Mouse (Mus musculus) lung, embryonic 14.5 days (tissue): Measurements from ENCODE around the gene Dcst2. TPM values are rescaled to one million over a fixed set of nuclear protein-coding genes. Genes with fewer than 3 reads are reported as not detected.

Source experiments
- ATAC-seq: fragments of 200-750 bp; cut with Nextera tagmentation; 2 replicates; pipeline ENCODE4 v1.8.0; 2017; ENCODE audit warnings: mild to moderate bottlenecking, moderate TSS enrichment, moderate library complexity; ENCODE audit not compliant: insufficient read depth
- DNase-seq: peaks from one replicate; pipeline ENCODE4 v3.0.0-alpha.2; 2015
- H3K27ac ChIP-seq: fragments of 300-500 bp; sonication (generic); 2 replicates; pipeline ENCODE4 v1.5.1; 2014; ENCODE audit warnings: low read depth, mild to moderate bottlenecking, moderate library complexity
- H3K27me3 ChIP-seq: fragments of 300-500 bp; sonication (generic); 2 replicates; pipeline ENCODE4 v1.6.1; 2014; ENCODE audit warnings: low read length, control low read depth; ENCODE audit not compliant: insufficient read depth
- H3K36me3 ChIP-seq: fragments of 300-500 bp; sonication (generic); 2 replicates; pipeline ENCODE4 v1.6.1; 2014; ENCODE audit warnings: control low read depth; ENCODE audit not compliant: insufficient read depth
- H3K4me1 ChIP-seq: fragments of 300-500 bp; sonication (generic); 2 replicates; pipeline ENCODE4 v1.6.1; 2014; ENCODE audit warnings: antibody characterized with exemption, control low read depth; ENCODE audit not compliant: insufficient read depth
- H3K4me2 ChIP-seq: fragments of 300-500 bp; sonication (generic); 2 replicates; pipeline ENCODE4 v1.6.1; 2014; ENCODE audit warnings: mild to moderate bottlenecking
- H3K4me3 ChIP-seq: fragments of 300-500 bp; sonication (generic); 2 replicates; pipeline ENCODE4 v1.5.1; 2014; ENCODE audit warnings: low read depth, low read length
- H3K9ac ChIP-seq: fragments of 300-500 bp; sonication (generic); 2 replicates; pipeline ENCODE4 v1.6.1; 2014
- H3K9me3 ChIP-seq: fragments of 300-500 bp; sonication (generic); 2 replicates; pipeline ENCODE4 v1.6.1; 2016; ENCODE audit warnings: low read depth, low read length, control low read depth
- CTCF ChIP-seq: IDR thresholded peaks from 2 replicates; pipeline ENCODE4 v1.5.1; 2016; ENCODE audit warnings: antibody characterized with exemption, low read depth
- WGBS: fragments of 180-500 bp; shearing (Covaris S2); extraction: QIAGEN DNeasy Blood & Tissue Kit; methylation state at CpG from one replicate; pipeline ENCODE4 v1.1.7; 2014; 5-methylcytosine and 5-hydroxymethylcytosine counted together
- polyA plus RNA-seq: library from polyadenylated mRNA; unstranded; fragments of >200 nt; fragmentation: Nextera tagmentation; extraction: Ambion mirVana; gene quantifications from 2 replicates; pipeline ENCODE4 v1.2.1, GENCODE M21; 2014

Gene Dcst2
- polyA plus RNA-seq, 1 experiment from 2014 or later, result 0.17 TPM

- H3K4me2 ChIP-seq, result no peak overlapping the region
- H3K9ac ChIP-seq, result no peak overlapping the region
- H3K4me1 ChIP-seq, result peaks cover 3% of the 10 kb centered on the region; the same call in 1 of the 2 replicates
- peaks cover 10% of the 10 kb centered on the region; the same call in 1 of the 2 replicates for H3K36me3 ChIP-seq
- H3K27me3 ChIP-seq, result no peaks in the 10 kb centered on the region
- no peaks in the 10 kb centered on the region for H3K9me3 ChIP-seq
- H3K4me3 ChIP-seq, result no peak overlapping the region
- ATAC-seq, result no peak
- H3K27ac ChIP-seq, result no peak overlapping the region
- TF ChIP-seq CTCF, result no peak
- 85% methylated on average over 9 of the region's 9 CpGs for WGBS
- DNase-seq, result no peak
These were observed 20.5 kb downstream of the Dcst2 start for GRCm38 (mm10) chr3:89382033-89382882.

GRCm38 (mm10) chr3:89382950-89383349 is 21.2 kb downstream of the Dcst2 start:
- DNase-seq, result no peak
- H3K36me3 ChIP-seq, result peaks cover 10% of the 10 kb centered on the region; the same call in 1 of the 2 replicates
- no peaks in the 10 kb centered on the region for H3K9me3 ChIP-seq
- no peak overlapping the region for H3K4me3 ChIP-seq
- no peaks in the 10 kb centered on the region for H3K27me3 ChIP-seq
- H3K9ac ChIP-seq, result no peak overlapping the region
- no peak for ATAC-seq
- H3K27ac ChIP-seq, result no peak overlapping the region
- 75% methylated on average over 5 of the region's 5 CpGs for WGBS
- no peak for TF ChIP-seq CTCF
- H3K4me2 ChIP-seq, result no peak overlapping the region
- peaks cover 3% of the 10 kb centered on the region; the same call in 1 of the 2 replicates for H3K4me1 ChIP-seq

GRCm38 (mm10) chr3:89383651-89384255 is 22.0 kb downstream of the Dcst2 start:
- no peaks in the 10 kb centered on the region for H3K27me3 ChIP-seq
- H3K27ac ChIP-seq, result no peak overlapping the region
- DNase-seq, result no peak
- peaks cover 10% of the 10 kb centered on the region; the same call in 1 of the 2 replicates for H3K36me3 ChIP-seq
- H3K4me1 ChIP-seq, result peaks cover 3% of the 10 kb centered on the region; the same call in 1 of the 2 replicates
- no peak overlapping the region for H3K9ac ChIP-seq
- TF ChIP-seq CTCF, result no peak
- H3K4me2 ChIP-seq, result no peak overlapping the region
- no peaks in the 10 kb centered on the region for H3K9me3 ChIP-seq
- no peak overlapping the region for H3K4me3 ChIP-seq
- WGBS, result 78% methylated on average over 5 of the region's 5 CpGs
- ATAC-seq, result no peak

- ATAC-seq, result no peak
These were observed 22.7 kb downstream of the Dcst2 start for GRCm38 (mm10) chr3:89384331-89385076.

GRCm38 (mm10) chr3:89385451-89385850 is 23.7 kb downstream of the Dcst2 start:
- ATAC-seq (no peak), DNase-seq (no peak)
- Histone ChIP-seq H3K9me3 (no peaks in the 10 kb centered on the region), H3K4me1 (peaks cover 3% of the 10 kb centered on the region; the same call in 1 of the 2 replicates), H3K4me2 (peak overlapping the region; percentile 25; the same call in 1 of the 2 replicates), H3K36me3 (no peaks in the 10 kb centered on the region), H3K27ac (no peak overlapping the region), H3K27me3 (no peaks in the 10 kb centered on the region), H3K4me3 (no peak overlapping the region), H3K9ac (no peak overlapping the region)
- WGBS, result 28% methylated on average over 11 of the region's 11 CpGs
- TF ChIP-seq CTCF, result no peak

More at GRCm38 (mm10) chr3:89384331-89385076, 22.7 kb downstream of the Dcst2 start:
- Histone ChIP-seq H3K4me3 (no peak overlapping the region), H3K27ac (no peak overlapping the region), H3K9me3 (no peaks in the 10 kb centered on the region), H3K36me3 (peaks cover 8% of the 10 kb centered on the region; the same call in 1 of the 2 replicates), H3K4me1 (peaks cover 3% of the 10 kb centered on the region; the same call in 1 of the 2 replicates), H3K9ac (no peak overlapping the region), H3K27me3 (no peaks in the 10 kb centered on the region), H3K4me2 (no peak overlapping the region)
- TF ChIP-seq CTCF, result no peak
- DNase-seq, result no peak
- 62% methylated on average over 12 of the region's 12 CpGs for WGBS

- Histone ChIP-seq H3K27me3 (no peaks in the 10 kb centered on the region), H3K4me3 (no peak overlapping the region), H3K9me3 (no peaks in the 10 kb centered on the region), H3K9ac (no peak overlapping the region; the same call in 1 of the 2 replicates), H3K4me1 (peaks cover 3% of the 10 kb centered on the region; the same call in 1 of the 2 replicates), H3K27ac (no peak overlapping the region), H3K4me2 (peak overlapping the region; percentile 13; the same call in 1 of the 2 replicates), H3K36me3 (no peaks in the 10 kb centered on the region)
- DNase-seq (no peak), ATAC-seq (no peak)
- WGBS, result 55% methylated on average over 17 of the region's 17 CpGs
- no peak for TF ChIP-seq CTCF
These were observed 25.0 kb downstream of the Dcst2 start for GRCm38 (mm10) chr3:89386438-89387420.
